Mouse (Mus musculus) olfactory bulb, adult 2 months (tissue): Measurements from ENCODE around the gene Srgap2. TPM values are rescaled to one million over a fixed set of nuclear protein-coding genes. Genes with fewer than 3 reads are reported as not detected.

Source experiments
- H3K27ac ChIP-seq: fragments of 200-500 bp; 2 replicates; pipeline ENCODE4 v1.5.1; 2012; ENCODE audit warnings: low read depth, low read length; ENCODE audit not compliant: insufficient read depth
- H3K4me1 ChIP-seq: fragments of 200-500 bp; 2 replicates; pipeline ENCODE4 v1.6.1; 2012; ENCODE audit warnings: low read length; ENCODE audit not compliant: control insufficient read depth, insufficient read depth
- H3K4me3 ChIP-seq: fragments of 200-500 bp; 2 replicates; pipeline ENCODE4 v1.5.1; 2012; ENCODE audit warnings: mild to moderate bottlenecking, low read depth, low read length, moderate library complexity; ENCODE audit not compliant: insufficient read depth
- CTCF ChIP-seq: fragments of 200-500 bp; IDR thresholded peaks from 2 replicates; pipeline ENCODE4 v1.5.1; 2012; ENCODE audit warnings: low read depth, mild to moderate bottlenecking, low read length, moderate library complexity; ENCODE audit not compliant: insufficient read depth
- POLR2A ChIP-seq: fragments of 200-500 bp; IDR thresholded peaks from 2 replicates; pipeline ENCODE4 v1.6.1; 2012; ENCODE audit warnings: mild to moderate bottlenecking, low read depth, low read length, moderate library complexity; ENCODE audit not compliant: insufficient read depth
- WGBS: fragments of 180-500 bp; shearing (Covaris S2); methylation state at CpG from one replicate; pipeline ENCODE4 v1.1.7; 2018; 5-methylcytosine and 5-hydroxymethylcytosine counted together
- polyA plus RNA-seq: library from polyadenylated mRNA; stranded (reverse); fragments of >200 nt; gene quantifications from 2 replicates; pipeline ENCODE4 v1.2.4, GENCODE M21; 2012; ENCODE audit warnings: low replicate concordance; ENCODE audit not compliant: missing spikeins, insufficient read depth, insufficient read length

Gene Srgap2
- polyA plus RNA-seq, 1 experiment, result not detected

DNA sequence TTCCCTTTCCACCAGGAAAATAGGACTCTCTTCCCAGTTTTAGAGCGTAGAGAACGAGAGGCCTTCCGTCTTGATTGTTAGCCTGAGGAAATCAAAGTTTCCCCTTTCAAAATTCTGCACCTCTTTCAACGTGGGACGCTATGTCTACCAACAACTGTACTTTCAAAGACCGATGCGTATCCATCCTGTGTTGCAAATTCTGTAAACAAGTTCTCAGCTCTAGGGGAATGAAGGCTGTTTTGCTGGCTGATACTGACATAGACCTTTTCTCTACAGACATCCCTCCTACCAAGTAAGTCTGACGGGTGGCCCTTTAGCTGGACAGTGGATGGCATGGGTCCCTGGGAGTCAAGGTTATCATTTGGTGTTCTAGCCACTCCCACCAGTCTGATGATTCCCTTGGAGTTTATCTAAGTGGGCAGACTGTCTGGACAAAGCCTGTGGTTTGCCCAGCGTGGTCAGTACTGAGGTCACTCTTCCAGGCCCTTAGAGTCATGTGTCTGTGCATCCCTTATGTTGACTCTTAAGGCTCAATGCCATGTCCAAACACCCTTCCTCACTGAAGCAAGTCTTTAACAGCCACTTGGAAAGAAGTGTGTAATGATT, 1.5 kb upstream of the Srgap2 start:
- H3K27ac ChIP-seq, result no peak overlapping the region
- WGBS, result 4% methylated on average over 9 of the region's 9 CpGs
- H3K4me1 ChIP-seq, result no peaks in the 10 kb centered on the region
- no peak overlapping the region for H3K4me3 ChIP-seq
- TF ChIP-seq CTCF, result no peak
- TF ChIP-seq POLR2A, result no peak

DNA sequence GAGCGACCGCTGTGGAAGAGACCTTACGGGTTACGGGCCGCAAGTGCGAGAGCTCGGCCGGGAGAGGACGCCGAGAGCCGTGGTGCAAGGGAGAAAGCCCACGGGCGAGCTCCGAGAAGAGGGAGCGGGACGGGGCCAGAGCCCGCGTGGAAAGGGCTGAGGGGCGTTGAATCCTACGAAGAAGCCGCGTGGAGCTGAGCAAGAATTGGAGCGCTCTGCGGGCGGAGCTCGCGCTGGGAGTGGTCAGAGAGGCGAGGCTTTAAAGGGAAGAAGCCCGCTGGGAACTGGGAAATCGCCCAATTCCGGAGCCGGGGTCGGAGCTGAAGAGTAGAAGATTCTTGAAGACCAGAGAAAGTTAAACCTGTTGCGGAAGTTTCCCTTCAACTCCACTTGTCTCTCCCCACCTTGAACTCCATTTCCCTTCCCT, 942 bp upstream of the Srgap2 start:
- under 1% methylated on average over 34 of the region's 34 CpGs for WGBS
- H3K27ac ChIP-seq, result no peak overlapping the region
- H3K4me1 ChIP-seq, result no peaks in the 10 kb centered on the region
- TF ChIP-seq POLR2A (no peak), CTCF (no peak)
- H3K4me3 ChIP-seq, result peak overlapping the region; percentile 66

GRCm38 (mm10) chr1:131526371-131527270, 531 bp downstream of the Srgap2 start:
- under 1% methylated on average over 81 of the region's 81 CpGs for WGBS
- peak overlapping the region; percentile 94 for H3K4me3 ChIP-seq
- H3K27ac ChIP-seq, result peak overlapping the region; percentile 74
- peak; percentile 38; the same call in 1 of the 2 replicates for TF ChIP-seq POLR2A
- no peak for TF ChIP-seq CTCF
- H3K4me1 ChIP-seq, result no peaks in the 10 kb centered on the region

DNA sequence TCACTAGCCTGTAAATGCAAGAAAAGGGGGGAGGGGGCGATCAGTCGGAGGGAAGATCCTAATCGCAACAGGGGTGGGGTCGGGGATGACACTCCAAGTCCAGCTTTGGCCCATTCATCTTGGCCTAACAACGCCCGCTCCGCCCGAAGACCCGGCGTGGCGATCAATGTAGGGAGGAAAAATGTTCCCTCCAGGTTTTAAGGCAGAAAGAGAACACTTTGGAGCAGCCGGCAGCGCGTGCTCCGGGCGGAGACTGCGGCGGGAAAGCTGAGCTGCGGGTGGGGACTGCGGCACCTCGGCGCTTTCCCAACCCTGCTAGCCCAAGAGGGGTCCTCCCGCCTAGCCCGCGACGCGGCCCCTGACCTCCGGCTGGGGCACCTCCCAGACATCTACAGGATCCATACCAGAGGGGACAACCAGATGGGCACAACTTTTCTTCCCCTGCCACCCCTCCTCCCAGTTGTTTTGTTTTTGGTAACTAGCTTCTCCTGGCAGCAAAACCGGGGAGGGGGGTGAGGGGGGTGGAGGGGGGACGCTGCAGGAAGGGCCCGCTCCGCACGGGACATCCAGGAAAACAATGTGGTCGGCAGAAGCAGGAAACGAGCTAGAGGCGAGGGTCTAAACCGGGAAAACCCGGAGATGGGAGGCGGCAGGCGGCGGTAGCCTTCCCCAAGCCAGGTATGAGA, 1.4 kb downstream of the Srgap2 start:
- under 1% methylated on average over 41 of the region's 41 CpGs for WGBS
- TF ChIP-seq CTCF (no peak), POLR2A (no peak)
- H3K4me3 ChIP-seq, result peak overlapping the region; percentile 94
- H3K4me1 ChIP-seq, result no peaks in the 10 kb centered on the region
- peak overlapping the region; percentile 74 for H3K27ac ChIP-seq

DNA sequence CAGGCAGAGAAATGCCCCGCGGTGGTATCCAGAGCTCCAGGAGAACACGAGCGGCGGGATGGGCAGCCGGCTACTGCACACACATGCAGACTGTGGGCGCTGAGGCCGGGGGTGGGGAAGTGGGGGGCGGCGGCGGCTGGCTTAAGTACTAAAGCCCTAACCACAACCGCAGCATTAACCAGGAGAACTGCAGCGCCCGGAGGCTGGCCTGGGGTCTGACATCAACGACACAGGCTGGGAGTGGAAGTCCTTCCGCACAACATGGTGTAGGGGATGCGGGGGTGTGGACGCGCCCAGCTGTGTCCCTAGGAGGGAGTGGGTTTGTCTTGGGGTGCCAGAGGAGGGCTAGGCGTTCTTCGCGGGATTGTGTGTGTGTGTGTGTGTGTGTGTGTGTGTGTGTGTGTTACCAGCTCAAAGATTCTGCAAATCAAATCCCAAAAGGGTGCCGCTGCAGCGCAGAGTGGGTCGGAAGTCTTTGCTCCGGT, 2.0 kb downstream of the Srgap2 start:
- TF ChIP-seq POLR2A (no peak), CTCF (no peak)
- H3K27ac ChIP-seq, result peak overlapping the region; percentile 65
- H3K4me3 ChIP-seq, result peak overlapping the region; percentile 94
- no peaks in the 10 kb centered on the region for H3K4me1 ChIP-seq
- WGBS, result under 1% methylated on average over 26 of the region's 26 CpGs

DNA sequence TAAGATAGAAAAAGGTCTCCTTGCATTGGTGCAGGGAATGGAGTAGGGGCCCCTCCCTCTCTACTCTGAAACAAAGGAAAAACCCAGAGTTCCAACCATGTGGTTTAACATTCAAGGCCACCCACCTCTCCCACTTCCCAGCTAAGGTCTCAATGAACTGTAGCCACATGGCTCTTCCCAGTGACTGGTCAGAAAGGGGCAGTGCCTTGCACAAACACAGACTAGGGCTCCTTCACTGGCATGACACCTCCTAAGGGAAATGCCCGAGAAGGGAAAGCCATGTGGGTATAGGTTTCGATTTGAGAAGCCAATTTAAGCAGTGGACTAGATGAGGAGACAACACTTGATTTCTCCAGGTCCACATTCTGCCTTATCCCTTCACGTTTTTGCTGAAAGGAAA, 3.4 kb downstream of the Srgap2 start:
- H3K4me3 ChIP-seq, result peak overlapping the region; percentile 28; the same call in 1 of the 2 replicates
- 29% methylated on average over 3 of the region's 3 CpGs for WGBS
- H3K4me1 ChIP-seq, result no peaks in the 10 kb centered on the region
- H3K27ac ChIP-seq, result no peak overlapping the region
- TF ChIP-seq CTCF, result no peak
- TF ChIP-seq POLR2A, result no peak

DNA sequence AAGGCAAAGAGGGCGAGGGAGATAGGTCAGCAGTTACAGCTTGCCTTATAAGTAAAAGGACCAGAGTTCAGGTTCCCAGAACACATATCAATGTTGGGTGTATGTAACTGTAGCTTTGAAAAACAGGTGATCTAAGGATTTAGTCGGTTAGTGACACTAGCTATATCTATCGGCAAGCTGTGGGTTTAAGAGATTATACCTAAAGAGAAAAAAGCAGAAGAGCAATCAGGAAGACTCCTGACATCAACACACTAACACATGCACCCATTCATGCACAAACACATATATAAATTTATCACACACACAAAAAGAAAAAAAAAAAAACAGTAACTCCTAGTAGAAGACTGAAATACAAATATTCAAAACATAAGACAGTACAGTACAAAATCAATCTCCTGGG, 10.6 kb downstream of the Srgap2 start:
- 97% methylated on average over 3 of the region's 3 CpGs for WGBS
- H3K27ac ChIP-seq, result no peak overlapping the region
- H3K4me3 ChIP-seq, result no peak overlapping the region
- H3K4me1 ChIP-seq, result no peaks in the 10 kb centered on the region
- no peak for TF ChIP-seq POLR2A
- TF ChIP-seq CTCF, result no peak

DNA sequence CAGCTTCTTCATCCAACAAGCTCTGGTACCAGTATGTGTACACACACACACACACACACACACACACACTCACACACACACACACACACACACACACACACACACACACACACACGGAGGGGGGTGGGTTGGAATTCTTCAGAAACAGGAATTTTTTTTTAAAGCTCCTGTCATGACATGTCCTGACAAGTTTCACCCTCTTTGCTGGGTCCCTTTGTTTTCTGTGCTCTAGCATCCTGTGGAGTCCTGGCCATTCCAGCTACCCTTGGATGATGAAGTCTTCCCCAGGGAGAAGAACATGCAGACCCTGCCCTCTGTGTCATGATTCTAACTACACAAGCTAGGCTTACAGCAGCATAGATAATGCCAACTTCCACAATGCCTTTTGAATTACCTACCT, 13.0 kb downstream of the Srgap2 start:
- WGBS, result 48% methylated on average over 1 of the region's 1 CpGs
- Histone ChIP-seq H3K27ac (no peak overlapping the region), H3K4me1 (no peaks in the 10 kb centered on the region), H3K4me3 (no peak overlapping the region)
- TF ChIP-seq CTCF (no peak), POLR2A (no peak)

GRCm38 (mm10) chr1:131513136-131513535, 14.0 kb downstream of the Srgap2 start:
- TF ChIP-seq POLR2A, result no peak
- TF ChIP-seq CTCF, result no peak
- WGBS, result 80% methylated on average over 2 of the region's 2 CpGs

More at GRCm38 (mm10) chr1:131513136-131513535, 14.0 kb downstream of the Srgap2 start:
- H3K4me3 ChIP-seq, result no peak overlapping the region
- no peaks in the 10 kb centered on the region for H3K4me1 ChIP-seq
- no peak overlapping the region for H3K27ac ChIP-seq
